ENCODE assay signal across 1 mouse cellular context in the genomic region with DNA sequence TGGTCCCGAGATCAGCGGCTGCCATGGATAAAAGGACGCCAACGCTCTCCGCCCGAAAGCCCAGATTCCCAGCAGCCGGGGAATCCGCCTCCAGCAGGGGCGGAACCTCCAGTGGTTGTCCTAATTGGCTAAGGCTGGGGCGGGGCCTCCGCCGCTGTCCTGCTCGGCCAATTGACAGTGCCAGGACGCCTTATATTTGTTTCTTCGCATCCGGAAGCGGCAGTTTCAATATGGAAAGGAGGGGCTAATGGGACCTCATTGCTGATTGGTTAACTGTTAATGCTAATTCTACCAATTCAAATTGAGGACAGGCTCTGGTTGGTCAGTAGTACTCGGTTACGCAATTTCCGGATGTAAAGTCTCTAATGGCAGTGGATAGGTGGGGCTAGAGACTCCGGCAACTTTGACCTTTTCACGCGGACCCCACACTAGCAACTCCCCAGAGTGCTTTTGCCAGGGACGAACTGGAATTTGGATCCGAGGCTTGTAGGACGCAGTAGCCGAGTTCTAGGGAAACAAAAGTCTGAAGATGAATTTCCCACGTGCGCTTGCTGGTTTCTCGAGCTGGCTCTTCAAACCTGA.
TF ChIP-seq lines count a peak whose summit lies in the region.

Gene Miip, minus strand, starts transcription at position 367 of the 582 bp plus-strand sequence.
Gene Fv1, plus strand, starts transcription at position 530 of the 582 bp plus-strand sequence.

TF ChIP-seq in CH12.LX, 34 proteins besides CTCF, POLR2A, EP300 and RAD21:
- TF ChIP-seq RCOR1 (conservative IDR thresholded peaks at IDR 0.05; ENCODE audit: low read depth, low read length) (no peak), ETS1 (conservative IDR thresholded peaks at IDR 0.05; ENCODE audit: low read depth, low read length) (peak; percentile 30; the same call in 1 of the 2 replicates), UBTF (IDR thresholded peaks at IDR 0.05; ENCODE audit: low read depth, low read length) (no peak), BHLHE40 (IDR thresholded peaks at IDR 0.05; ENCODE audit: low read depth, low read length) (no peak), CHD2 (IDR thresholded peaks at IDR 0.05; ENCODE audit: low read length) (peak; percentile 76), GABPA (IDR thresholded peaks at IDR 0.05; ENCODE audit: insufficient replicate concordance, low read depth, low read length) (no peak; the same call in 1 of the 2 replicates), IRF4 (IDR thresholded peaks at IDR 0.05; ENCODE audit: low read depth, low read length) (no peak), MAX (IDR thresholded peaks at IDR 0.05; ENCODE audit: low read length) (peak; percentile 74), NRF1 (IDR thresholded peaks at IDR 0.05; ENCODE audit: low read depth, low read length) (0 out of 2 replicates have a peak, but pooled peaks have one; percentile 9), ZNF384 (IDR thresholded peaks at IDR 0.05; ENCODE audit: low read depth, low read length) (peak; percentile 25; the same call in 1 of the 2 replicates), ZKSCAN1 (IDR thresholded peaks at IDR 0.05; ENCODE audit: borderline replicate concordance, low read depth, low read length) (no peak), E2F4 (IDR thresholded peaks at IDR 0.05; ENCODE audit: insufficient replicate concordance, low read depth, low read length) (0 out of 2 replicates have a peak, but pooled peaks have one; percentile 39), POLR2AphosphoS2 (IDR thresholded peaks at IDR 0.05; ENCODE audit: low read depth, low read length) (no peak), MXI1 (IDR thresholded peaks at IDR 0.05; ENCODE audit: low read depth, low read length) (peak; percentile 93), JUN (IDR thresholded peaks at IDR 0.05; ENCODE audit: insufficient read depth, low read depth, low read length) (no peak), NELFE (IDR thresholded peaks at IDR 0.05; ENCODE audit: low read depth, low read length) (peak; percentile 67), USF1 (IDR thresholded peaks at IDR 0.05; ENCODE audit: low read depth, low read length) (no peak), JUND (conservative IDR thresholded peaks at IDR 0.05; ENCODE audit: low read depth, low read length) (0 out of 2 replicates have a peak, but pooled peaks have one; percentile 42), MAZ (IDR thresholded peaks at IDR 0.05; ENCODE audit: low read depth, low read length) (0 out of 2 replicates have a peak, but pooled peaks have one; percentile 29), KAT2A (IDR thresholded peaks at IDR 0.05; ENCODE audit: insufficient replicate concordance, low read length) (0 out of 2 replicates have a peak, but pooled peaks have one; percentile 47), ELF1 (IDR thresholded peaks at IDR 0.05; ENCODE audit: low read depth, low read length) (peak; percentile 96), MEF2A (IDR thresholded peaks at IDR 0.05; ENCODE audit: borderline replicate concordance, low read depth, low read length) (no peak), ZMIZ1 (IDR thresholded peaks at IDR 0.05; ENCODE audit: low read depth, low read length) (0 out of 2 replicates have a peak, but pooled peaks have one; percentile 67), SMC3 (IDR thresholded peaks at IDR 0.05; ENCODE audit: low read depth, low read length) (no peak), HCFC1 (IDR thresholded peaks at IDR 0.05; ENCODE audit: low read depth, low read length) (peak; percentile 74), SIN3A (IDR thresholded peaks at IDR 0.05; ENCODE audit: low read length) (peak; percentile 90; the same call in 1 of the 2 replicates), MYC (IDR thresholded peaks at IDR 0.05; ENCODE audit: low read depth, low read length) (peak; percentile 92), MAFK (IDR thresholded peaks at IDR 0.05; ENCODE audit: insufficient replicate concordance, low read length) (no peak), USF2 (conservative IDR thresholded peaks at IDR 0.05; ENCODE audit: low read depth, low read length) (no peak), TCF12 (IDR thresholded peaks at IDR 0.05; ENCODE audit: low read depth, low read length) (peak; percentile 52), CHD1 (IDR thresholded peaks at IDR 0.05; ENCODE audit: low read depth, low read length) (no peak), TBP (conservative IDR thresholded peaks at IDR 0.05; ENCODE audit: low read depth, low read length) (peak; percentile 91), PAX5 (IDR thresholded peaks at IDR 0.05; ENCODE audit: low read length) (no peak), ZC3H11A (IDR thresholded peaks at IDR 0.05; ENCODE audit: low read depth, low read length) (no peak)
